Mouse (Mus musculus) bone marrow, adult 2 months (tissue): ENCODE results near the gene Cnih2. TPM values are rescaled to one million over a fixed set of nuclear protein-coding genes. Genes with fewer than 3 reads are reported as not detected.
A peak's percentile ranks its signal among the peaks of the same experiment; 100 is the strongest.

Source experiments
- H3K27ac ChIP-seq: fragments of 200-500 bp; 2 replicates; pipeline ENCODE4 v1.5.1; 2012; ENCODE audit warnings: low read depth, mild to moderate bottlenecking, control low read depth, inconsistent platforms, low read length; ENCODE audit not compliant: control insufficient read depth, poor library complexity, insufficient read depth
- H3K4me1 ChIP-seq: fragments of 200-500 bp; 2 replicates; pipeline ENCODE4 v1.6.1; 2011; ENCODE audit warnings: low read length; ENCODE audit not compliant: control insufficient read depth, insufficient read depth
- H3K4me3 ChIP-seq: fragments of 200-500 bp; replicated peaks from 2 replicates; pipeline ENCODE3; 2011; ENCODE audit warnings: mild to moderate bottlenecking, low read depth, low read length, control low read depth; ENCODE audit not compliant: control insufficient read depth
- CTCF ChIP-seq: fragments of 200-500 bp; IDR thresholded peaks from 2 replicates; pipeline ENCODE4 v1.5.1; 2011; ENCODE audit warnings: low read length, control low read depth; ENCODE audit not compliant: control insufficient read depth, insufficient read depth
- POLR2A ChIP-seq: fragments of 200-500 bp; IDR thresholded peaks from 2 replicates; pipeline ENCODE4 v1.6.1; 2011; ENCODE audit warnings: low read depth, mild to moderate bottlenecking, control low read depth, low read length, borderline replicate concordance; ENCODE audit not compliant: control insufficient read depth
- WGBS: fragments of 180-500 bp; shearing (Covaris S2); methylation state at CpG from one replicate; pipeline ENCODE4 v1.1.7; 2018; 5-methylcytosine and 5-hydroxymethylcytosine counted together
- polyA plus RNA-seq: library from polyadenylated mRNA; stranded (reverse); fragments of >200 nt; gene quantifications from 2 replicates; pipeline ENCODE4 v1.2.4, GENCODE M21; 2011; ENCODE audit warnings: low replicate concordance; ENCODE audit not compliant: missing spikeins, insufficient read depth, insufficient read length

Cnih2 gene
- polyA plus RNA-seq, 1 experiment = 2.3 TPM

DNA sequence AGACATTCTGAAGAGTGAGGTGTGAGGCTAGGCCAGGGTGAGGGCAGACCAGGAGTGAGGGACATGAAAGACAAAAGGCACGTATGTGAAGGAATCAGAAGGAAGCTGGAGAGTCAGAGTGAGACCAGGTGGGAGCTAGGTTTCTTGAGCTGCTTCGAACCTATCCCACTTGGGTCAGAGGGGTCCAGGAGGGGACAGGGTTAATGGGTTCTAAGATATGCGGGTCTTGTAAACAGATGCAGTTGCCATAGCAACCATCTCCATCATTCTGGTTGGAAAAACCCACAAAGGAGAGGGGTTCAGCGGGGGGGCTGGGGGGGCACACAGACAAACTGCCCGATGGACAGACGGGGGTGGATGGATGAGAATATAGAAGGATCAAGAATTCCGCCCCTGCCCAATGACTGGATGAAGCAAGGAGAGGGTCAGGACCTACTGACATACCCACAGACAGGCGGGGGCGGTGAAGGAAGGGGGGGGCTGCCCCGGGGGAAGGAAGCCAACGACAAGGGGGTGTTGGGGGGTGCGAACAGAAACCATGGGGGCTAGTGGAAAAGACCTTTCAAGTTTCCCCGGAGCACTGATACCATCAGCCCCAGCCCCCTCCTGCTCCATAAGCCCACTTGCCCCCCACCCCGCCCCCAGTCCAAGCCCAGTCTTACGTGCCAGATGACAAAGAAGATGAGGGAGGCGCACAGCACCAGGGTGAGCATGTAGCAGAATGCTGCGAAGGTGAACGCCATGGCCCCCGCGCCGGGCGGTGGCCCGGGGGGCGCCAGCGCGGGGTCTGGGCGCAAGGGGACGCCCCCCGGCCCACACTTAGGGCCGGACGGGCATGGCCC is 579 bp downstream of the Cnih2 start:
- no peak overlapping the region for H3K4me3 ChIP-seq
- H3K27ac ChIP-seq = no peak overlapping the region
- WGBS = 11% methylated on average over 31 of the region's 31 CpGs
- TF ChIP-seq CTCF (no peak), POLR2A (no peak)
- no peaks in the 10 kb centered on the region for H3K4me1 ChIP-seq

DNA sequence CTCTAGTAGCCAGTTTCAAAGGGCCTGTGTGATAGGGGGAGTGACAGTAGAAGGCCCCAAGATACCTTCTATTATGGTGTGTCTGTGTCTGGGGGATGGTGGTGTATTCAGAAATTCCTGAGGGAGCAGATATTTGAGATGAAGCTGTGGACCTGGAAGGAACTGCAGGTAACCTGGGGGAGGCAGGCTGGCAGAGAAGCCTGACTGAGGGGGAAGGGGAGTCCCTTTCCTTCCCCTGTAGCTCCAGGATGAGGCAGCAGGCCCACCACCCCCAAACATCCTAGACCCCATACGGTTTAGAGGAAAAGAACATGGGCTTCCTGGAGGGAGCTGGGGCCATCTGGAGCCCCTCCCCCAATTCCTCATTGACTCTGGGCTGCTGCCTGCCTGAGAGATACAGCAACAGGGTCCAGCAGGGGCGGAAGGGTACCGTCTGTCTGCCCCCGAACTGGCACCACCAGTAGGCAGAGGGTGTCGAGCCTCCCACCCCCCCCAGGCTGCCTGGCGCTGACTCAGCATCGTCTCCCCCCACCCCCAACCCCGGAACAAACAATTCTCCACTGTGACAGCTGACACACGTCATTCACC is 2.3 kb downstream of the Cnih2 start:
- 8% methylated on average over 9 of the region's 9 CpGs for WGBS
- Histone ChIP-seq H3K27ac (no peak overlapping the region), H3K4me3 (no peak overlapping the region), H3K4me1 (no peaks in the 10 kb centered on the region)
- TF ChIP-seq CTCF = no peak
- no peak for TF ChIP-seq POLR2A

- WGBS = 50% methylated on average over 11 of the region's 11 CpGs
- Histone ChIP-seq H3K4me1 (no peaks in the 10 kb centered on the region), H3K4me3 (no peak overlapping the region), H3K27ac (no peak overlapping the region)
- no peak for TF ChIP-seq POLR2A
- no peak for TF ChIP-seq CTCF
Measured at GRCm38 (mm10) chr19:5094746-5095417, 3.4 kb downstream of the Cnih2 start.

DNA sequence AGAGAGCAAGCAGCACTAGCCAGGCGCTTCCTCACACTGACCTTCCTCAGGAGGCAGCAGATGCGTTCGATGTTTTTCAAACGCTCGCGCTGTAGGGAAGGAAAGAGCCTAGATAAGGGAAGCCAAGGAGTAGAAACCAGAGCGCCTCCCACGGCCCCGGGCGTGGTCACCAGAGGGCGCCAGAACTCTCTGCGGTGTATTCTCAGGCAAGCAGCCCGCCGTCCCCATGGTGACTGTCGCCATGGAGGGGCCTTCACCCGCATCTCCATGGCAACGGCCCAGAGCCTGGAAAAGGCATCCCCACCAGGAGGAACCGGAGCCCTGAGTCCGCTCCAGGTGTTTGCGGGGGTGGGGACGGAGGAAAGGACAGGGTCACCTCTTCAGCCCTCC is 4.1 kb downstream of the Cnih2 start:
- no peak overlapping the region for H3K4me3 ChIP-seq
- WGBS = 1% methylated on average over 21 of the region's 21 CpGs
- H3K4me1 ChIP-seq = no peaks in the 10 kb centered on the region
- TF ChIP-seq CTCF (peak; percentile 79), POLR2A (peak; percentile 45; the same call in 1 of the 2 replicates)
- no peak overlapping the region for H3K27ac ChIP-seq

DNA sequence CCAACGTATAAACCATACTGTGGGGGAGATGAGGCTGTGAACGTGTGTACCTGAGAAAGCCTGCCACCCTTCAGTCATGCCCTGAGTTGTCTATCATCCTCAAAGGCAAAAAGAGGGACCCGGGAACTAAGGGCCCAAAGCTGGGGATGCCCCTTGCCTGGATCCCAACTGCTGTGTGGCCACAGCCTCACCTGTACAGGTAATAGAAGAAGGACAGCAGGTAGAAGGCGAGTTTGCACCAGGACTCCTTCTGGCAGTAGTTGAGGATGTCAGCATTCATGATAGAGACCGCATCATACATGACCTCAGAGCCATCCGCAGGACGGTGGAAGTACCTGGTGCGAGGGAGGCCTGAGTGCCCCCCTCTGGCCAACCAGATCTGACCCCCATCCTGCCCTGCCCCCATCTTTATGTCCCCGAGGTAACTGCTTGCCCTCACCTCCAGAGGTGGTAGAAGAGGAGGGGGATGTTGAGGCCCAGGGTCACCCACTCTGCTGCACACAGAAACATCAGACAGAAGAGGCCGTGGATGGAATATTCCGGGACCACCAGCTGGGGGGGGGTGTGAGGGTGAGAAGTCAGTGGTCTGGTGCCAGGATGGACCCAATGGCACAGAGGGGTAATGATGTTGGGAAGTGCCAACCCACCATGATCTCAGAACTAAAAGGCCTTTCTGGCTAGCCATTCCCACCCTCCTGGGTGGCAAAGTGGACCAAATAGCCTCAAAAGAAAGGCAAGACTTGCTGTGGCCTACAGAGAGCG is 4.7 kb downstream of the Cnih2 start:
- TF ChIP-seq CTCF (no peak), POLR2A (no peak)
- no peak overlapping the region for H3K27ac ChIP-seq
- WGBS = 75% methylated on average over 12 of the region's 12 CpGs
- H3K4me1 ChIP-seq = no peaks in the 10 kb centered on the region
- no peak overlapping the region for H3K4me3 ChIP-seq

- Histone ChIP-seq H3K4me1 (peaks cover 2% of the 10 kb centered on the region; the same call in 1 of the 2 replicates), H3K27ac (no peak overlapping the region), H3K4me3 (no peak overlapping the region)
- TF ChIP-seq POLR2A = no peak
- TF ChIP-seq CTCF = no peak
- WGBS = 91% methylated on average over 10 of the region's 10 CpGs
Measured at GRCm38 (mm10) chr19:5092083-5092482, 6.2 kb downstream of the Cnih2 start.

GRCm38 (mm10) chr19:5089324-5089723 is 9.0 kb downstream of the Cnih2 start:
- Histone ChIP-seq H3K27ac (no peak overlapping the region), H3K4me1 (peaks cover 4% of the 10 kb centered on the region), H3K4me3 (no peak overlapping the region)
- TF ChIP-seq POLR2A = no peak
- 85% methylated on average over 4 of the region's 4 CpGs for WGBS
